Mouse (Mus musculus): ENCODE results near the gene Ptpro. TPM values are rescaled to one million over a fixed set of nuclear protein-coding genes. Genes with fewer than 3 reads are reported as not detected.

The Ptpro gene
- polyA plus RNA-seq, 1 experiment from 2014 or later = 23.2 TPM

- Histone ChIP-seq H3K27me3 (no peaks in the 10 kb centered on the region), H3K36me3 (replicated peaks) (no peaks in the 10 kb centered on the region), H3K4me2 (no peak overlapping the region), H3K9me3 (no peaks in the 10 kb centered on the region), H3K9ac (no peak overlapping the region), H3K4me3 (replicated peaks) (no peak overlapping the region), H3K27ac (no peak overlapping the region), H3K4me1 (peaks cover 10% of the 10 kb centered on the region; the same call in 1 of the 2 replicates)
- WGBS = 83% methylated on average over 7 of the region's 7 CpGs
- no peak for ATAC-seq (ENCODE audit: low FRiP score)
Observed at GRCm38 (mm10) chr6:137360166-137360565, 108.0 kb downstream of the Ptpro start.

GRCm38 (mm10) chr6:137362216-137362615 is 110.1 kb downstream of the Ptpro start:
- Histone ChIP-seq H3K9me3 (no peaks in the 10 kb centered on the region), H3K36me3 (replicated peaks) (no peaks in the 10 kb centered on the region), H3K27ac (no peak overlapping the region), H3K4me3 (replicated peaks) (no peak overlapping the region), H3K4me1 (peaks cover 10% of the 10 kb centered on the region; the same call in 1 of the 2 replicates), H3K9ac (no peak overlapping the region), H3K4me2 (no peak overlapping the region), H3K27me3 (no peaks in the 10 kb centered on the region)
- 0 out of 2 replicates have a peak, but pooled peaks have one; percentile 39 for ATAC-seq (ENCODE audit: low FRiP score)
- 69% methylated on average over 8 of the region's 8 CpGs for WGBS

- Histone ChIP-seq H3K36me3 (replicated peaks) (no peaks in the 10 kb centered on the region), H3K4me1 (peaks cover 10% of the 10 kb centered on the region; the same call in 1 of the 2 replicates), H3K27me3 (no peaks in the 10 kb centered on the region), H3K9ac (no peak overlapping the region), H3K4me3 (replicated peaks) (no peak overlapping the region), H3K9me3 (no peaks in the 10 kb centered on the region), H3K27ac (no peak overlapping the region), H3K4me2 (no peak overlapping the region)
- peak; percentile 75; the same call in 1 of the 2 replicates for ATAC-seq (ENCODE audit: low FRiP score)
- WGBS = 60% methylated on average over 5 of the region's 5 CpGs
Observed at GRCm38 (mm10) chr6:137364681-137365080, 112.6 kb downstream of the Ptpro start.

- H3K4me2 ChIP-seq = no peak overlapping the region
- WGBS = 94% methylated on average over 2 of the region's 2 CpGs
- no peaks in the 10 kb centered on the region for H3K36me3 ChIP-seq (replicated peaks)
- no peak for ATAC-seq (ENCODE audit: low FRiP score)
- no peak overlapping the region for H3K27ac ChIP-seq
- no peak overlapping the region for H3K9ac ChIP-seq
- H3K4me1 ChIP-seq = peaks cover 10% of the 10 kb centered on the region; the same call in 1 of the 2 replicates
- no peaks in the 10 kb centered on the region for H3K27me3 ChIP-seq
- no peak overlapping the region for H3K4me3 ChIP-seq (replicated peaks)
- H3K9me3 ChIP-seq = no peaks in the 10 kb centered on the region
Observed at GRCm38 (mm10) chr6:137365637-137366036, 113.5 kb downstream of the Ptpro start.

- ATAC-seq (ENCODE audit: low FRiP score) = no peak
- no peak overlapping the region for H3K4me3 ChIP-seq (replicated peaks)
Observed at GRCm38 (mm10) chr6:137370745-137371144, 118.6 kb downstream of the Ptpro start.

GRCm38 (mm10) chr6:137371455-137371854 is 119.3 kb downstream of the Ptpro start:
- Histone ChIP-seq H3K9me3 (no peaks in the 10 kb centered on the region), H3K4me1 (no peaks in the 10 kb centered on the region), H3K36me3 (replicated peaks) (no peaks in the 10 kb centered on the region), H3K4me2 (no peak overlapping the region), H3K27ac (no peak overlapping the region), H3K4me3 (replicated peaks) (no peak overlapping the region), H3K9ac (no peak overlapping the region), H3K27me3 (no peaks in the 10 kb centered on the region)
- no peak for ATAC-seq (ENCODE audit: low FRiP score)
- WGBS = 77% methylated on average over 6 of the region's 6 CpGs

More at GRCm38 (mm10) chr6:137370745-137371144, 118.6 kb downstream of the Ptpro start:
- no peak overlapping the region for H3K9ac ChIP-seq
- H3K4me2 ChIP-seq = no peak overlapping the region
- H3K36me3 ChIP-seq (replicated peaks) = no peaks in the 10 kb centered on the region
- no peaks in the 10 kb centered on the region for H3K4me1 ChIP-seq
- H3K27ac ChIP-seq = no peak overlapping the region
- WGBS = 80% methylated on average over 8 of the region's 8 CpGs
- no peaks in the 10 kb centered on the region for H3K9me3 ChIP-seq
- no peaks in the 10 kb centered on the region for H3K27me3 ChIP-seq

GRCm38 (mm10) chr6:137373920-137374319 is 121.8 kb downstream of the Ptpro start:
- Histone ChIP-seq H3K27ac (no peak overlapping the region), H3K4me2 (no peak overlapping the region), H3K27me3 (no peaks in the 10 kb centered on the region), H3K9me3 (no peaks in the 10 kb centered on the region), H3K36me3 (replicated peaks) (no peaks in the 10 kb centered on the region), H3K4me1 (no peaks in the 10 kb centered on the region), H3K4me3 (replicated peaks) (no peak overlapping the region), H3K9ac (no peak overlapping the region)
- WGBS = 92% methylated on average over 6 of the region's 6 CpGs
- no peak for ATAC-seq (ENCODE audit: low FRiP score)

GRCm38 (mm10) chr6:137382546-137382945 is 130.4 kb downstream of the Ptpro start:
- Histone ChIP-seq H3K27me3 (no peaks in the 10 kb centered on the region), H3K9ac (no peak overlapping the region), H3K4me1 (no peaks in the 10 kb centered on the region), H3K27ac (no peak overlapping the region), H3K9me3 (no peaks in the 10 kb centered on the region), H3K4me3 (replicated peaks) (no peak overlapping the region), H3K4me2 (no peak overlapping the region), H3K36me3 (replicated peaks) (peaks cover 9% of the 10 kb centered on the region)
- WGBS = 63% methylated on average over 9 of the region's 9 CpGs
- ATAC-seq (ENCODE audit: low FRiP score) = no peak

GRCm38 (mm10) chr6:137386344-137386743 is 134.2 kb downstream of the Ptpro start:
- Histone ChIP-seq H3K27me3 (no peaks in the 10 kb centered on the region), H3K4me1 (no peaks in the 10 kb centered on the region), H3K9ac (no peak overlapping the region), H3K9me3 (no peaks in the 10 kb centered on the region), H3K27ac (no peak overlapping the region), H3K4me2 (no peak overlapping the region), H3K36me3 (replicated peaks) (peaks cover 9% of the 10 kb centered on the region), H3K4me3 (replicated peaks) (no peak overlapping the region)
- no peak for ATAC-seq (ENCODE audit: low FRiP score)
- WGBS = 91% methylated on average over 4 of the region's 4 CpGs

GRCm38 (mm10) chr6:137386935-137387334 is 134.8 kb downstream of the Ptpro start:
- Histone ChIP-seq H3K4me1 (no peaks in the 10 kb centered on the region), H3K4me3 (replicated peaks) (no peak overlapping the region), H3K27me3 (no peaks in the 10 kb centered on the region), H3K36me3 (replicated peaks) (peaks cover 9% of the 10 kb centered on the region), H3K4me2 (no peak overlapping the region), H3K9ac (no peak overlapping the region), H3K9me3 (no peaks in the 10 kb centered on the region), H3K27ac (no peak overlapping the region)
- WGBS = 61% methylated on average over 4 of the region's 4 CpGs
- no peak for ATAC-seq (ENCODE audit: low FRiP score)

GRCm38 (mm10) chr6:137395075-137395474 is 143.0 kb downstream of the Ptpro start:
- 84% methylated on average over 7 of the region's 7 CpGs for WGBS
- no peak overlapping the region for H3K4me3 ChIP-seq (replicated peaks)
- peaks cover 6% of the 10 kb centered on the region; the same call in 1 of the 2 replicates for H3K36me3 ChIP-seq (replicated peaks)
- H3K27ac ChIP-seq = no peak overlapping the region
- ATAC-seq (ENCODE audit: low FRiP score) = no peak
- H3K4me2 ChIP-seq = no peak overlapping the region
- H3K9me3 ChIP-seq = no peaks in the 10 kb centered on the region
- H3K27me3 ChIP-seq = no peaks in the 10 kb centered on the region
- no peak overlapping the region for H3K9ac ChIP-seq
- H3K4me1 ChIP-seq = no peaks in the 10 kb centered on the region

- 86% methylated on average over 4 of the region's 4 CpGs for WGBS
- no peak overlapping the region for H3K9ac ChIP-seq
- no peaks in the 10 kb centered on the region for H3K27me3 ChIP-seq
- no peak overlapping the region for H3K4me3 ChIP-seq (replicated peaks)
- no peak overlapping the region for H3K4me2 ChIP-seq
- no peaks in the 10 kb centered on the region for H3K9me3 ChIP-seq
- ATAC-seq (ENCODE audit: low FRiP score) = no peak
- no peak overlapping the region for H3K27ac ChIP-seq
- peaks cover 6% of the 10 kb centered on the region; the same call in 1 of the 2 replicates for H3K36me3 ChIP-seq (replicated peaks)
- no peaks in the 10 kb centered on the region for H3K4me1 ChIP-seq
Observed at GRCm38 (mm10) chr6:137396106-137396793, 144.1 kb downstream of the Ptpro start.

GRCm38 (mm10) chr6:137397358-137397757 is 145.2 kb downstream of the Ptpro start:
- no peak for ATAC-seq (ENCODE audit: low FRiP score)
- Histone ChIP-seq H3K27ac (no peak overlapping the region), H3K9me3 (no peaks in the 10 kb centered on the region), H3K4me3 (replicated peaks) (no peak overlapping the region), H3K9ac (no peak overlapping the region), H3K27me3 (no peaks in the 10 kb centered on the region), H3K4me1 (peaks cover 5% of the 10 kb centered on the region), H3K36me3 (replicated peaks) (peaks cover 6% of the 10 kb centered on the region; the same call in 1 of the 2 replicates), H3K4me2 (no peak overlapping the region)
- WGBS = 88% methylated on average over 2 of the region's 2 CpGs
